8 mouse cellular contexts compared by ENCODE assay signal in the genomic region with DNA sequence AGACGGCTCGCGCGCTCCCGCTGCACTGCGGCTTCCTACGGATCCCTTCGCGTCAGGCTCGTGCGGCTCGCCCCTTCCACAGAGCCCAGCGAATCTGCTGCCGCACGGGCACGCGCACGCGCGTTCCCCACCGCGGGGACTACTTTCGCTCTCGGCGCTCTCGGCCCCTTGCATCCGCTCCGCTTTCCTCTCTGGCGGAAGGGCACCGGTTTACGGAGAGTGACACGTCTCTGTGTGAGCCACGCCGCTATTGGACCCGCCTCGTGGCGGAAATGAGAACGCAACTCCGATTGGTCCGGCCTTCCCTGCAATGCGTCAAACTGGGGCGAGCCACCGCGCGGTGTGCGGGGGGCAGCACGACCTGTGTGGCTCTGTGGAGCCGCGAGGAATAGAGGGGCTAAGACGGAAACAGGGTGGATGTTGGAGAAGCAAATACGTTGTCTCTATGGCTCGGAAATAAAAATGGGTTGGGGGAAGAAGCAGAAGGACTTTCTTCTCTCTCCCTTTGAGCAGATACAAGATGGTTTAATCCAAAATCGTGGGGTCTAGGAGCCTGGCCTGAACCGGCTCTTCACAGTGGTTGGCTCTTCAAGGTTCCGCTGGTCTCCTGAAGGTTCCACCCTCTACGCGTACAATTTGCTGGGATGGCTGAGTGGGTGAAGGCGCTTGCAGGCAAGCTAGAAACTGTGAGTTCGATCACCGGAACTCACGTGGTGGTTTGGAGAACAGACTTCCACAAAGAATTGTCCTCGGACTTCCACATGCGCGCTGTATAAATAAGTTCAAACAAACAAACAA. TPM values are rescaled to one million over a fixed set of nuclear protein-coding genes. Genes with fewer than 3 reads are reported as not detected.
DNase-seq lines count a peak whose midpoint lies in the region; ATAC-seq and TF ChIP-seq lines count a peak whose summit lies in the region.

A gene (minus strand): TSS at position 78 of the 798 bp plus-strand sequence.

- H3K4me3 ChIP-seq in hindbrain, embryonic 10.5 days = peak within 1 kb of the TSS; percentile 93
- H3K4me3 ChIP-seq in lung, postnatal 0 days (ENCODE audit: low read depth, low read length) = peak within 1 kb of the TSS; percentile 90

- peak within 1 kb of the TSS; percentile 99 for H3K27ac ChIP-seq in hindbrain, embryonic 10.5 days
- peak within 1 kb of the TSS; percentile 97 for H3K27ac ChIP-seq in lung, postnatal 0 days (ENCODE audit: low read length)

- ATAC-seq in frontal cortex, adult (ENCODE audit: low TSS enrichment) = peak; percentile 68
- peak; percentile 91 for ATAC-seq in lung, postnatal 0 days

- peak; percentile 44 for TF ChIP-seq CTCF in lung, postnatal 0 days (IDR thresholded peaks at IDR 0.05)

- H3K9ac ChIP-seq in lung, postnatal 0 days (replicated peaks; ENCODE audit: low read depth) = peak within 1 kb of the TSS; percentile 87

- H3K4me2 ChIP-seq in lung, postnatal 0 days (replicated peaks; ENCODE audit: low read depth, low read length) = peak within 1 kb of the TSS; percentile 97

- no peaks in the 10 kb centered on the region for H3K27me3 ChIP-seq in hindbrain, embryonic 10.5 days (ENCODE audit: insufficient read depth, poor library complexity, severe bottlenecking)
- no peaks in the 10 kb centered on the region for H3K27me3 ChIP-seq in lung, postnatal 0 days (replicated peaks; ENCODE audit: insufficient read depth, low read length)

- DNase-seq in MN1 (ENCODE audit: low spot score) = peak; percentile 99
- peak; percentile 100 for DNase-seq in cerebellum, adult 9-10 months
- DNase-seq in hindbrain, embryonic 10.5 days (ENCODE audit: low spot score) = peak; percentile 100
- DNase-seq in layer of hippocampus, adult 9-11 months = peak; percentile 99
- peak; percentile 99 for DNase-seq in lung, postnatal 0 days (ENCODE audit: low spot score)
- DNase-seq in ovary, postnatal 14 days (ENCODE audit: low spot score) = peak; percentile 99
- peak; percentile 100 for DNase-seq in thymus, postnatal 14 days

- H3K36me3 ChIP-seq in hindbrain, embryonic 10.5 days = peaks cover 22% of the 10 kb centered on the region
- no peaks in the 10 kb centered on the region for H3K36me3 ChIP-seq in lung, postnatal 0 days (ENCODE audit: insufficient read depth, low read length)

- TF ChIP-seq EP300 in lung, postnatal 0 days (IDR thresholded peaks at IDR 0.05) = peak; percentile 35

- 2% methylated on average over 64 of the region's 64 CpGs for WGBS in hindbrain, embryonic 10.5 days
- WGBS in lung, postnatal 0 days = 1% methylated on average over 64 of the region's 64 CpGs

- no peaks in the 10 kb centered on the region for H3K9me3 ChIP-seq in hindbrain, embryonic 10.5 days
- no peaks in the 10 kb centered on the region for H3K9me3 ChIP-seq in lung, postnatal 0 days (ENCODE audit: low read length)

- H3K4me1 ChIP-seq in hindbrain, embryonic 10.5 days (replicated peaks) = peaks cover 39% of the 10 kb centered on the region
- H3K4me1 ChIP-seq in lung, postnatal 0 days (ENCODE audit: insufficient read depth, low read depth, low read length) = peaks cover 16% of the 10 kb centered on the region

RNA-seq across cellular contexts. Expression of the gene that starts here (rescaled TPM):
- 170 and 245 TPM in 2 replicates for polyA plus RNA-seq in hindbrain, embryonic 10.5 days (2016; fragmentation: Nextera tagmentation; extraction: Ambion mirVana)
- polyA plus RNA-seq in lung, postnatal 0 days (2015; fragmentation: Nextera tagmentation; extraction: Ambion mirVana) = 61.7 and 63.6 TPM in 2 replicates

Comparison
In these comparisons a context has a peak if more than half of its experiments do, and no peak if none do; other contexts are left out.
1. Peak in every context shown above with its lines: DNase-seq, ATAC-seq, H3K4me3 ChIP-seq and H3K27ac ChIP-seq.